Mouse (Mus musculus): ENCODE data around the gene Slc23a2. TPM values are rescaled to one million over a fixed set of nuclear protein-coding genes. Genes with fewer than 3 reads are reported as not detected.

Gene Slc23a2
- polyA plus RNA-seq, 1 experiment from 2014 or later: 4.1 TPM

DNA sequence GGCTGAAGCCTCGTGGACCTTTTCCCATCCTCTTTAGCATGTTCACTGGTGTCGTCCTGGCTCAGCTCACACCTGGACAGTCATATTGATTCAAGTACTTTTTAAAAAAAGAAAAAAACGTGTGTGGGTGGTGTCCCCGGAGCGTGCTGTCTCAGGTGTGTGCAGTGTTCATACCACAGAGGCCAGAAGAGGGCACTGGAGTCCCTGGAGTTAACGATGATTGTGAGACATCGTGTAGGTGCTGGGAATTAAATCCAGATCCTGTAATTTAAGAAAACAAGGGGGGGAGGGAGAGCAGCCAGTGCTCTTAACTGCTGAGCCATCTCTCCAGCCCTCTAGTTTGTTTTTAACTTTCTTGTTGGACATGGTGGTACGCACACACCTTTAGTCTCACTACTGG, 2.3 kb downstream of the Slc23a2 start:
- Histone ChIP-seq H3K4me3 (ENCODE audit: low read depth, low read length) (no peak overlapping the region), H3K27ac (ENCODE audit: low read length) (no peak overlapping the region), H3K9ac (ENCODE audit: low read depth, low read length) (no peak overlapping the region), H3K27me3 (ENCODE audit: control insufficient read depth, insufficient read depth, low read depth, low read length) (peaks cover 33% of the 10 kb centered on the region), H3K4me2 (ENCODE audit: low read depth, low read length) (no peak overlapping the region), H3K36me3 (ENCODE audit: control insufficient read depth, insufficient read depth) (no peaks in the 10 kb centered on the region), H3K9me3 (replicated peaks; ENCODE audit: control insufficient read depth, low read length) (no peaks in the 10 kb centered on the region), H3K4me1 (ENCODE audit: control insufficient read depth, low read depth, low read length) (peaks cover 6% of the 10 kb centered on the region; the same call in 1 of the 2 replicates)
- no peak for ATAC-seq (ENCODE audit: low read depth)
- WGBS (ENCODE audit: insufficient replicate concordance): 71% methylated on average over 8 of the region's 8 CpGs

DNA sequence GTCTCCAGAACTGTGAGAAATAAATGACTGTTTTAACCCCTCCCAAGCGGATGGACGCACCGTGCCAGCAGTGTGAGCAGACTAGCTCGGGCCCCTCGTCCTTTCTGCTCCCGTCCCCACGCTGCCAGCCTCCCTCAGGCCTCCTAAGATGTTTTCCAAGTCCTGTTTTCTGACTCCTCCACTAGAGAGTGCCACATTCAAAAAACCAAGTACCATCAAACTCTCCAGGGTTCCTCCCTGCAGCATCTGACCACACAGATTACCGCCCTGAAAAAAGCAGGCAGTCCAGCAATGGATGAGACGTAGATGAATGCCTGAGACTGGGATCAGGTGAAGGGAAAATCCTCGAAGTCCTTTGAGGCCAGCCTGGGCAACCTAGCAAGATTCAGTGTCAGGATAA, 4.4 kb downstream of the Slc23a2 start:
- H3K4me1 ChIP-seq (ENCODE audit: control insufficient read depth, low read depth, low read length): peaks cover 6% of the 10 kb centered on the region; the same call in 1 of the 2 replicates
- no peaks in the 10 kb centered on the region for H3K9me3 ChIP-seq (replicated peaks; ENCODE audit: control insufficient read depth, low read length)
- no peak overlapping the region for H3K9ac ChIP-seq (ENCODE audit: low read depth, low read length)
- no peak overlapping the region for H3K4me2 ChIP-seq (ENCODE audit: low read depth, low read length)
- no peaks in the 10 kb centered on the region for H3K36me3 ChIP-seq (ENCODE audit: control insufficient read depth, insufficient read depth)
- ATAC-seq (ENCODE audit: low read depth): no peak
- no peak overlapping the region for H3K4me3 ChIP-seq (ENCODE audit: low read depth, low read length)
- WGBS (ENCODE audit: insufficient replicate concordance): 67% methylated on average over 10 of the region's 10 CpGs
- peaks cover 19% of the 10 kb centered on the region for H3K27me3 ChIP-seq (ENCODE audit: control insufficient read depth, insufficient read depth, low read depth, low read length)
- H3K27ac ChIP-seq (ENCODE audit: low read length): no peak overlapping the region

DNA sequence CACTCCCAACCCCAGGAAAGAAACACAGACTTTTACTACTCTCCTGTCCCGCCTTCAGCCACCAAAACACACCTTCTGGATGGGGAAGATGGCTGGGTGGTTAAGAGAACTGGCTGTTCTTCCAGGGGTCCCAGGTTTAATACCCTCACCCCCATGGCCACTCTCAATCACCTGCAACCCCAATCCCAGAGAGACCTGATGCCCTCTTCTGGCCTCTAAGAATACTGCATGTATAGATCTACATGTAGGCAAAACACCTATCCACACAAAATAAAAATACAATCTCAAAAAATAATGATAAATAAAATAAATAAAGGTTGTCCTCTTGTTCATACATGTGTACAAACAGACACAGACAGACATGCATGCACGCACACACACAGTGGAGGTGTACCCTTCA, 5.8 kb downstream of the Slc23a2 start:
- Histone ChIP-seq H3K4me2 (ENCODE audit: low read depth, low read length) (no peak overlapping the region), H3K27me3 (ENCODE audit: control insufficient read depth, insufficient read depth, low read depth, low read length) (peaks cover 4% of the 10 kb centered on the region), H3K27ac (ENCODE audit: low read length) (no peak overlapping the region), H3K36me3 (ENCODE audit: control insufficient read depth, insufficient read depth) (no peaks in the 10 kb centered on the region), H3K9ac (ENCODE audit: low read depth, low read length) (no peak overlapping the region), H3K4me1 (ENCODE audit: control insufficient read depth, low read depth, low read length) (peaks cover 2% of the 10 kb centered on the region; the same call in 1 of the 2 replicates), H3K4me3 (ENCODE audit: low read depth, low read length) (no peak overlapping the region), H3K9me3 (replicated peaks; ENCODE audit: control insufficient read depth, low read length) (no peaks in the 10 kb centered on the region)
- 69% methylated on average over 2 of the region's 2 CpGs for WGBS (ENCODE audit: insufficient replicate concordance)
- no peak for ATAC-seq (ENCODE audit: low read depth)

GRCm38 (mm10) chr2:132135876-132136637, 8.9 kb downstream of the Slc23a2 start:
- no peak overlapping the region for H3K4me3 ChIP-seq (ENCODE audit: low read depth, low read length)
- no peaks in the 10 kb centered on the region for H3K4me1 ChIP-seq (ENCODE audit: control insufficient read depth, low read depth, low read length)
- no peaks in the 10 kb centered on the region for H3K36me3 ChIP-seq (ENCODE audit: control insufficient read depth, insufficient read depth)
- H3K4me2 ChIP-seq (ENCODE audit: low read depth, low read length): no peak overlapping the region
- no peaks in the 10 kb centered on the region for H3K27me3 ChIP-seq (ENCODE audit: control insufficient read depth, insufficient read depth, low read depth, low read length)
- H3K9me3 ChIP-seq (replicated peaks; ENCODE audit: control insufficient read depth, low read length): no peaks in the 10 kb centered on the region
- 73% methylated on average over 8 of the region's 8 CpGs for WGBS (ENCODE audit: insufficient replicate concordance)
- H3K9ac ChIP-seq (ENCODE audit: low read depth, low read length): no peak overlapping the region
- H3K27ac ChIP-seq (ENCODE audit: low read length): no peak overlapping the region
- no peak for ATAC-seq (ENCODE audit: low read depth)

- WGBS (ENCODE audit: insufficient replicate concordance): 62% methylated on average over 4 of the region's 4 CpGs
- no peak overlapping the region for H3K27ac ChIP-seq (ENCODE audit: low read length)
- H3K9ac ChIP-seq (ENCODE audit: low read depth, low read length): no peak overlapping the region
- H3K9me3 ChIP-seq (replicated peaks; ENCODE audit: control insufficient read depth, low read length): no peaks in the 10 kb centered on the region
- no peaks in the 10 kb centered on the region for H3K4me1 ChIP-seq (ENCODE audit: control insufficient read depth, low read depth, low read length)
- ATAC-seq (ENCODE audit: low read depth): no peak
- no peak overlapping the region for H3K4me2 ChIP-seq (ENCODE audit: low read depth, low read length)
- no peak overlapping the region for H3K4me3 ChIP-seq (ENCODE audit: low read depth, low read length)
- no peaks in the 10 kb centered on the region for H3K36me3 ChIP-seq (ENCODE audit: control insufficient read depth, insufficient read depth)
- H3K27me3 ChIP-seq (ENCODE audit: control insufficient read depth, insufficient read depth, low read depth, low read length): no peaks in the 10 kb centered on the region
Observed at GRCm38 (mm10) chr2:132134758-132135157, 10.2 kb downstream of the Slc23a2 start.

- Histone ChIP-seq H3K36me3 (ENCODE audit: control insufficient read depth, insufficient read depth) (no peaks in the 10 kb centered on the region), H3K27me3 (ENCODE audit: control insufficient read depth, insufficient read depth, low read depth, low read length) (no peaks in the 10 kb centered on the region), H3K9me3 (replicated peaks; ENCODE audit: control insufficient read depth, low read length) (no peaks in the 10 kb centered on the region), H3K27ac (ENCODE audit: low read length) (no peak overlapping the region), H3K4me3 (ENCODE audit: low read depth, low read length) (no peak overlapping the region), H3K4me1 (ENCODE audit: control insufficient read depth, low read depth, low read length) (no peaks in the 10 kb centered on the region), H3K4me2 (ENCODE audit: low read depth, low read length) (no peak overlapping the region), H3K9ac (ENCODE audit: low read depth, low read length) (no peak overlapping the region)
- WGBS (ENCODE audit: insufficient replicate concordance): 52% methylated on average over 2 of the region's 2 CpGs
- no peak for ATAC-seq (ENCODE audit: low read depth)
Observed at GRCm38 (mm10) chr2:132133436-132133835, 11.5 kb downstream of the Slc23a2 start.

- Histone ChIP-seq H3K4me2 (ENCODE audit: low read depth, low read length) (peak overlapping the region; percentile 44), H3K27ac (ENCODE audit: low read length) (no peak overlapping the region), H3K9ac (ENCODE audit: low read depth, low read length) (no peak overlapping the region), H3K36me3 (ENCODE audit: control insufficient read depth, insufficient read depth) (no peaks in the 10 kb centered on the region), H3K27me3 (ENCODE audit: control insufficient read depth, insufficient read depth, low read depth, low read length) (no peaks in the 10 kb centered on the region), H3K9me3 (replicated peaks; ENCODE audit: control insufficient read depth, low read length) (no peaks in the 10 kb centered on the region), H3K4me3 (ENCODE audit: low read depth, low read length) (peak overlapping the region; percentile 25; the same call in 1 of the 2 replicates), H3K4me1 (ENCODE audit: control insufficient read depth, low read depth, low read length) (no peaks in the 10 kb centered on the region)
- peak; percentile 68 for ATAC-seq (ENCODE audit: low read depth)
- WGBS (ENCODE audit: insufficient replicate concordance): 3% methylated on average over 9 of the region's 9 CpGs
Observed at GRCm38 (mm10) chr2:132131266-132131665, 13.6 kb downstream of the Slc23a2 start.

- no peak overlapping the region for H3K4me2 ChIP-seq (ENCODE audit: low read depth, low read length)
- ATAC-seq (ENCODE audit: low read depth): no peak
- no peak overlapping the region for H3K9ac ChIP-seq (ENCODE audit: low read depth, low read length)
- H3K27ac ChIP-seq (ENCODE audit: low read length): no peak overlapping the region
- WGBS (ENCODE audit: insufficient replicate concordance): 83% methylated on average over 7 of the region's 7 CpGs
- no peaks in the 10 kb centered on the region for H3K9me3 ChIP-seq (replicated peaks; ENCODE audit: control insufficient read depth, low read length)
- no peaks in the 10 kb centered on the region for H3K27me3 ChIP-seq (ENCODE audit: control insufficient read depth, insufficient read depth, low read depth, low read length)
- no peaks in the 10 kb centered on the region for H3K4me1 ChIP-seq (ENCODE audit: control insufficient read depth, low read depth, low read length)
- no peak overlapping the region for H3K4me3 ChIP-seq (ENCODE audit: low read depth, low read length)
- no peaks in the 10 kb centered on the region for H3K36me3 ChIP-seq (ENCODE audit: control insufficient read depth, insufficient read depth)
Observed at GRCm38 (mm10) chr2:132129980-132130379, 14.9 kb downstream of the Slc23a2 start.

GRCm38 (mm10) chr2:132129247-132129646, 15.7 kb downstream of the Slc23a2 start:
- no peaks in the 10 kb centered on the region for H3K4me1 ChIP-seq (ENCODE audit: control insufficient read depth, low read depth, low read length)
- no peak overlapping the region for H3K4me3 ChIP-seq (ENCODE audit: low read depth, low read length)
- no peaks in the 10 kb centered on the region for H3K36me3 ChIP-seq (ENCODE audit: control insufficient read depth, insufficient read depth)
- no peaks in the 10 kb centered on the region for H3K27me3 ChIP-seq (ENCODE audit: control insufficient read depth, insufficient read depth, low read depth, low read length)
- H3K9ac ChIP-seq (ENCODE audit: low read depth, low read length): no peak overlapping the region
- no peaks in the 10 kb centered on the region for H3K9me3 ChIP-seq (replicated peaks; ENCODE audit: control insufficient read depth, low read length)
- WGBS (ENCODE audit: insufficient replicate concordance): 71% methylated on average over 7 of the region's 7 CpGs
- H3K4me2 ChIP-seq (ENCODE audit: low read depth, low read length): no peak overlapping the region
- H3K27ac ChIP-seq (ENCODE audit: low read length): no peak overlapping the region
- ATAC-seq (ENCODE audit: low read depth): no peak

Data from liver, embryonic 16.5 days (tissue).